Mouse (Mus musculus) neural tube, embryonic 10.5 days (tissue): ENCODE results near the gene Gm9821.

ENCODE experiments used
- DNase-seq: peaks from one replicate; pipeline ENCODE4 v3.0.0-alpha.2; 2017; ENCODE audit warnings: low spot score; ENCODE audit errors: extremely low spot score

Gene Gm9821

DNA sequence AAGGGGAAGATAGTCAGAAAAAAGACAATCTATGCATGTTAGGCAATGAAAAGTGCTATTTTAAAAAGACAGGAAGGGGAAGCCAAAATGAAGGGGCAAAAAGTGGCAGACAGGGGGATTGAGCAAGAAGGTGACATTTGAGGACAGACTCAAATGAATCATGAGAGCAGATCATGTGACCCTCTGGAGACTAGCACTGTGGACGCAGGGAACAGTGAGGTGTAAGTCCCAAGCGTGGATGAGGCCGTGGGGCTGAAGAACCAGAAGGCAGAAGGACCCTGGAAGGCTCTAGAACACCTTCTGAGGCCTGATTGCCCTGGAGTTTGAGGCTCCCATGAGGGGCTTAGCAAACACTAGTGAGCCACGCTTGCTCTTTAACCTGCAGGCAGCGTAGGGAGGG lies 20.9 kb downstream of the Gm9821 start:
- no peak for DNase-seq

GRCm38 (mm10) chr2:91967962-91968361 lies 22.5 kb downstream of the Gm9821 start:
- no peak for DNase-seq

DNA sequence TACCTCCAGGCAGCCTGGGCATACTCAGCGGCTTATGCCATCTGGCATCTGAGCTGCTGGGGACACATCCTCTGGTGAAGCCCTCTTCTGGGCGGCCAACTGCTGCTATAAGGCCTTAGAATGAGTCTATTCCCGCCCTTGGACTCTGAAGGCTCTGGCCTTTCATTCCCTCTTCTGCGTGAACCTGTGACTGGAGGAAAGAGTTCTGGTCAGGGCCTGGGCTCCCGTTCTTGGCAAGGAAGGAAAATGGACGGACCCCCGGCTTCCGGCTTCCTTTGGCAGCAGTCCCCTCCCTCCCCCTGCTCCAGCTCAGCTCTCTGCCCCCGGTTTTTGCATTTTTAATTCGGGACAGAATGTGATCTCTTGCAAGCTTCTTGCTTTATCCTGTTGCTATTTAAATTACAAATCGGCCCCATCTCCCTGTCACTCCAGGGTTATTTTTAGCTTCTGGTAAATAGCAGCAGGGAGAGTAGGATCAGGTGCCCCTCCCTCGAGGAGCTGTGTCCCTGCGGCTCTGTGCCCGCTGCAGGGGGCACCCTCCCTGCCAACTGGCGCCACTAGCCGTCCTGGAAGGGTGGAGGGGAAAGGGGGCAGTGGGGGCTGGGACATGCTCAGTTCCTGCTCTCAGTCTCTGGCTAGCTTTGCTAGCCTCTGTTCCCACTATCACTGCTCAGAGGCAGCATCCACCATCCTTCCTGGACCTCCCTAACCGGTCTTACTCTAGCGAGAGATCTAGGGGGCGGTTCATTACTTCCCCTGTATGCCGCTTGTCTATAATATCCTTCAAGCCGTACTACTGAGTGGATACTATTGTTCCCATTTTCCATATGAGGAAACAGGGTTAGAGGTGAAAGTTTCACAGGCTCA lies 26.0 kb downstream of the Gm9821 start:
- no peak for DNase-seq

GRCm38 (mm10) chr2:91972121-91972566 lies 26.6 kb downstream of the Gm9821 start:
- no peak for DNase-seq

DNA sequence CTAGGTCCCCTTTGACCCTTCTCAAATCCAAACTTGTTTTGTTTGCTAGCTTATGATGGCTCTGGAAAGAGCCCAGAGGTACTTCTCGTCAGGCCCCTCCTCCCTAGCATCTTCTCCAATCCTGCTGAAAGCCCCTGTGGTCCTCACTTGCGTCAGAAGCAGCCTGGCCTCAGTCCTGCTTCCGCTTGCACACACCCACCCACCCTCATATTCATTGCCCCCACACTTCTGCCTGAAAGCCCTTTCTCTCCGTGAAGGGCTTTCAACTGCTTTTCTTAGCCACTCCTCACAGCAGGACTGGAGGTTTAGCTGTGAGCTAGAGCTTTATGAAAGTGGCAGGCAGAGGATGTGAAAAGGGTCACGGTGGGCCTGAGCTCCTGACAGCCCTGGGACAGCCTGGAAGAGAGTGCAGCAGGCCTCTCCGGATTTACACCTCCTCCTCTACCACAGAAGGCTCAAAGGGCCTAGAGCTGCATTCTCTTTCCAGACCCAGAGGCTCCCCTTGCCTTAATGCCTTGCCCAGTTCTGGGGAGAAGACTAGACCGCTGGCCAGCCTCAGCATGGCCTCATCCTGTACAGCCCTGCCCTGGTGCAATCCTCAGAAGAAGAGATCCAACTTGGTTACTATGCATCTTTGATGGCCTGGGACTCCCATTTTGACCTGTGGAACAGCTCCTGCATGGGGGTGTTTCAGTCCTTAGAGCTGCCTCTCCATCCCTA lies 28.1 kb downstream of the Gm9821 start:
- DNase-seq = no peak

GRCm38 (mm10) chr2:91975581-91976541 lies 30.4 kb downstream of the Gm9821 start, which contains the start of gene Dgkz:
Gene Dgkz, minus strand, starts transcription at chr2:91975864.
- DNase-seq = peak; percentile 65

- DNase-seq = no peak
Measured at GRCm38 (mm10) chr2:91977960-91978359, 32.5 kb downstream of the Gm9821 start.

GRCm38 (mm10) chr2:91978547-91978946 lies 33.0 kb downstream of the Gm9821 start:
- DNase-seq = no peak

DNA sequence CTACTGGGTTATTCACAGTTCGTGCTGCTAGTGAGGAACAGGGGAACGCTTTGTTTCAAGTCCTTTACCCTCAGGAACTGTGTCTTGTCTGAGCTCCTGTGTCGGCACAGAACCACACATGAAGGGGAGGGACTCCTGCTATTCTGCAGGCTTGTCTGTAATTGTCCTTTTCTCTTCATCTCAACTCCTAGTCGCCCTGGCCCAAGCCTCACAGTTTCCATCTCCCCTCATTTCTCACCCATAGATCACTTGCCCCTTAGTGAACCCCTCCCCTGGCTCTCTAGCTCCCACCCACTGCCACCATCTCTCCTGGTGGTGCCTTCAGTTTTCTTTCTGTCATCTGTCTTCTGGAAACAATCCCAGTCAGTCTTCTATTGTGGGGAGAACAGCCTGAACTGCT lies 34.7 kb downstream of the Gm9821 start:
- peak; percentile 42 for DNase-seq

DNA sequence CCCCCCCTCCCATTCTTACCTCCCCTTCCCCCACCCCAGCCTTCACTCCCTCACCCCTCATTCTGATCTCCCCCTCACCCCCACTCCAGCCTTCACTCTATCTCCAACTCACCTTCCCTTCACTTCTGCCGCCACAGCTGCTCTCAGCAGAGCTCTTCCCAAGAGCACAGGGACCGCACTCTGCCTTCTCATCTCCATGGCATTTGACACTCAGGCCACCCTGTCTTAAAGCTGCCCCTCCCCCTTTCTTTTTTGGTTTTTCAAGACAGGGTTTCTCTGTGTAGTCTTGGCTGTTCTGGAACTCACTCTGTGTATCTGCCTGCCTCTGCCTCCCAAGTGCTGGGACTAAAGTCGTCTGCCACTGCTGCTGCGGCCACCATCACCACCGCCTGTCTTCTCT lies 35.3 kb downstream of the Gm9821 start:
- no peak for DNase-seq

DNA sequence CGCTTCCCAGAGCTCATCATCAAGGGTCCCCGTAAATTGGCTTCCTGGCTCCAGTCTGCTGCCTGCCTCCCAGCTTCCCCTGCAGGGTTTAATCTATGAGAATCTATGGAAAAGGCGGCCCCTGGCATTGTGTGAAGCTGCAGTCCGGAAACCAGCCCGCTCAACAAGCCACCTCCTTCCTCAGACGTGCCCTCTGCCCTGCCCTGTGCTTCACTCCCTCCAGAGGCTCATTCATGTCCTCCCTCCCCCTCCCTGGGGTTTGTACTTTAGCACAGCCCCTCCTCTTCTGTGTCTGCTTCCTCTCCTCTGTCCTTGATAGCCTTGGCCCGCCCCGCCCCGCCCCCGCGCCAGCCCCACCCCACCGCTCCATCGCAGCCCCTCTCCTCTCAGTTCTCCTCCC lies 38.9 kb downstream of the Gm9821 start:
- DNase-seq = peak; percentile 83

DNA sequence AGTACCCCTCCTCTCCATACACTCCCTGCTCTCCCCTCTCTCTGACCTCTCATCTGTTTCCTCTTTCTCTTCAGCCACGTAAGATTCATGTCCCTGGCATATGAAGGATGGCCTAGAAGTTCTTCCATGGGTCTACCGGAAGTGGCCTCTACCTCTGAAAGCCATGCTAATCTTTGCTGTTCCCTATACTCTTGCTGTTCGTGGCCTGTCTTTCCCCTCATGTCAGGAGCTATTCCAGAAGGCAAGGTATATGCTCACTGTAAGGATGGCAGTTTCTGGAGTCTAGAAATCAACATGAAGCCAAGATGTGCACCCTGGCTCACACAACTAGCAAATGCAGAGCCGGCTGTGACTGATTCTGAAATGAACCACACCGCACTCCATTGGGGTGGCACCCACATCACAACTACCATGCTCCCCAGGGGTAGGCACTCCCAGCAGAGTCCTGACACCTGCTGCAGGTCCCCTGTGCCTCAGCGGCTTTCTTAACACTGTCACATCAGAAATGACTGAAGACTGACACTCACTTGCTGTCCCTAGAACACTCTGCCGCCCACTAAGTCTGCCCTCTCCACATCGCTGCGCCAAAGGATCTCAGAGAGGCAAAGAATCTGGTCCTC lies 39.5 kb downstream of the Gm9821 start:
- DNase-seq = no peak

GRCm38 (mm10) chr2:91986071-91986470 lies 40.6 kb downstream of the Gm9821 start:
- DNase-seq = peak; percentile 42

- peak; percentile 92 for DNase-seq
Measured at GRCm38 (mm10) chr2:91987542-91987941, 42.0 kb downstream of the Gm9821 start.

- no peak for DNase-seq
Measured at GRCm38 (mm10) chr2:91989750-91990149, 44.2 kb downstream of the Gm9821 start.

DNA sequence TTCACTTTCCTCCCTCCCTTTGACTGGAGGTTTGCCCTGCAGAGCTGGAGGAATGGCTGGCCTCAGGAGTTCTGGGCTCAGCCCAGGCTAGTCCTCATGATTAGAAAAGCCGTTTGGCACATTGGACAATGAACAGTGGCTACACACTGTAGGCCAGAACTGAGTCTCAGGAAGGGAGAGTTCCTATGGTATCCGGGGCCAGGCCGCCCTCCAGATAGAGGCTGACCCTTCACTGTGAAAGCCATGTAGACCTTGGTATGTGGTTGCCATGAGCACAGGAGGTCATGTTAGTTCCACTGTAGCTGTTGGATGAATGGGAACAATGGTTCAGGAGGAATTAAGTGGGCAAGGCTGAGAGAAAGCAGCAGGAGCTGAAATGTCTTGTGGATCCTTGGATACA lies 47.9 kb downstream of the Gm9821 start:
- DNase-seq = no peak

GRCm38 (mm10) chr2:91996006-91996405 lies 50.5 kb downstream of the Gm9821 start:
- no peak for DNase-seq
